Mouse (Mus musculus) lung, embryonic 15.5 days (tissue): ENCODE measurements at regions not wholly inside any gene's neighbourhood (a gene's known extent, or its start where the extent isn't known, plus 50 kb on each side); places are given as distances from the start of the nearest gene placed in this dataset.
A peak's percentile ranks its signal among the peaks of the same experiment; 100 is the strongest.

Experiments used
- ATAC-seq: fragments of 200-750 bp; cut with Nextera tagmentation; 2 replicates; pipeline ENCODE4 v1.8.0; 2017; ENCODE audit warnings: moderate number of reproducible peaks, borderline replicate concordance; ENCODE audit not compliant: low FRiP score, low TSS enrichment; ENCODE audit errors: extremely low read depth
- H3K27ac ChIP-seq: fragments of 300-500 bp; sonication (generic); 2 replicates; pipeline ENCODE4 v1.5.1; 2015; ENCODE audit warnings: moderate library complexity, mild to moderate bottlenecking, inconsistent platforms
- H3K27me3 ChIP-seq: fragments of 300-500 bp; sonication (generic); 2 replicates; pipeline ENCODE4 v1.6.1; 2015; ENCODE audit warnings: inconsistent platforms
- H3K36me3 ChIP-seq: fragments of 300-500 bp; sonication (generic); 2 replicates; pipeline ENCODE4 v1.6.1; 2015; ENCODE audit warnings: inconsistent platforms
- H3K4me1 ChIP-seq: fragments of 300-500 bp; sonication (generic); 2 replicates; pipeline ENCODE4 v1.6.1; 2015; ENCODE audit warnings: inconsistent platforms
- H3K4me2 ChIP-seq: fragments of 300-500 bp; sonication (generic); 2 replicates; pipeline ENCODE4 v1.6.1; 2015; ENCODE audit warnings: inconsistent platforms, mild to moderate bottlenecking, moderate library complexity
- H3K4me3 ChIP-seq: fragments of 300-500 bp; sonication (generic); 2 replicates; pipeline ENCODE4 v1.5.1; 2015; ENCODE audit warnings: mild to moderate bottlenecking, inconsistent platforms
- H3K9ac ChIP-seq: fragments of 300-500 bp; sonication (generic); 2 replicates; pipeline ENCODE4 v1.6.1; 2015; ENCODE audit warnings: inconsistent platforms
- H3K9me3 ChIP-seq: fragments of 300-500 bp; sonication (generic); 2 replicates; pipeline ENCODE4 v1.6.1; 2016; ENCODE audit warnings: inconsistent platforms
- WGBS: fragments of 180-500 bp; shearing (Covaris S2); methylation state at CpG from one replicate; pipeline ENCODE4 v1.1.7; 2015; 5-methylcytosine and 5-hydroxymethylcytosine counted together

- Histone ChIP-seq H3K9me3 (no peaks in the 10 kb centered on the region), H3K4me1 (peaks cover 27% of the 10 kb centered on the region), H3K27ac (0 out of 2 replicates have a peak overlapping the region, but pooled peaks have one; percentile 7), H3K27me3 (no peaks in the 10 kb centered on the region), H3K9ac (no peak overlapping the region), H3K4me3 (no peak overlapping the region), H3K4me2 (no peak overlapping the region), H3K36me3 (no peaks in the 10 kb centered on the region)
- no peak for ATAC-seq
- WGBS: 32% methylated on average over 2 of the region's 2 CpGs
These were observed 90.6 kb upstream of the Ppp1r12a start for GRCm38 (mm10) chr10:108071424-108071823.

- Histone ChIP-seq H3K4me3 (no peak overlapping the region), H3K36me3 (no peaks in the 10 kb centered on the region), H3K9me3 (no peaks in the 10 kb centered on the region), H3K27ac (0 out of 2 replicates have a peak overlapping the region, but pooled peaks have one; percentile 12), H3K27me3 (no peaks in the 10 kb centered on the region), H3K4me1 (peaks cover 22% of the 10 kb centered on the region), H3K4me2 (peak overlapping the region; percentile 49), H3K9ac (no peak overlapping the region)
- 10% methylated on average over 10 of the region's 10 CpGs for WGBS
- peak; percentile 55; the same call in 1 of the 2 replicates for ATAC-seq
These were observed 94.3 kb upstream of the Ppp1r12a start for GRCm38 (mm10) chr10:108067723-108068122.

GRCm38 (mm10) chr10:108066241-108066640 lies 95.8 kb upstream of the Ppp1r12a start:
- Histone ChIP-seq H3K4me1 (peaks cover 12% of the 10 kb centered on the region), H3K36me3 (no peaks in the 10 kb centered on the region), H3K4me3 (no peak overlapping the region), H3K9ac (no peak overlapping the region), H3K9me3 (no peaks in the 10 kb centered on the region), H3K27me3 (no peaks in the 10 kb centered on the region), H3K27ac (no peak overlapping the region), H3K4me2 (no peak overlapping the region)
- no peak for ATAC-seq
- 86% methylated on average over 8 of the region's 8 CpGs for WGBS

- Histone ChIP-seq H3K27me3 (no peaks in the 10 kb centered on the region), H3K36me3 (no peaks in the 10 kb centered on the region), H3K9ac (no peak overlapping the region), H3K4me3 (no peak overlapping the region), H3K9me3 (no peaks in the 10 kb centered on the region), H3K4me1 (no peaks in the 10 kb centered on the region), H3K4me2 (no peak overlapping the region), H3K27ac (no peak overlapping the region)
- 69% methylated on average over 7 of the region's 7 CpGs for WGBS
- no peak for ATAC-seq
These were observed 100.1 kb upstream of the Ppp1r12a start for GRCm38 (mm10) chr10:108061813-108062435.

- Histone ChIP-seq H3K4me3 (no peak overlapping the region), H3K27me3 (no peaks in the 10 kb centered on the region), H3K9me3 (no peaks in the 10 kb centered on the region), H3K4me2 (no peak overlapping the region), H3K9ac (no peak overlapping the region), H3K36me3 (no peaks in the 10 kb centered on the region), H3K4me1 (no peaks in the 10 kb centered on the region), H3K27ac (no peak overlapping the region)
- 62% methylated on average over 3 of the region's 3 CpGs for WGBS
- ATAC-seq: no peak
These were observed 101.4 kb upstream of the Ppp1r12a start for GRCm38 (mm10) chr10:108060554-108060953.

- no peaks in the 10 kb centered on the region for H3K36me3 ChIP-seq
- WGBS: 86% methylated on average over 1 of the region's 1 CpGs
These were observed 110.4 kb upstream of the Ppp1r12a start for GRCm38 (mm10) chr10:108051637-108052036.

GRCm38 (mm10) chr10:108048426-108048825 lies 113.6 kb upstream of the Ppp1r12a start:
- H3K27me3 ChIP-seq: no peaks in the 10 kb centered on the region
- WGBS: 69% methylated on average over 2 of the region's 2 CpGs
- no peaks in the 10 kb centered on the region for H3K9me3 ChIP-seq
- H3K4me3 ChIP-seq: no peak overlapping the region
- H3K36me3 ChIP-seq: no peaks in the 10 kb centered on the region
- no peaks in the 10 kb centered on the region for H3K4me1 ChIP-seq
- no peak overlapping the region for H3K4me2 ChIP-seq
- no peak overlapping the region for H3K9ac ChIP-seq
- no peak for ATAC-seq
- H3K27ac ChIP-seq: no peak overlapping the region

More at GRCm38 (mm10) chr10:108051637-108052036, 110.4 kb upstream of the Ppp1r12a start:
- H3K4me1 ChIP-seq: no peaks in the 10 kb centered on the region
- H3K9ac ChIP-seq: no peak overlapping the region
- no peak overlapping the region for H3K27ac ChIP-seq
- H3K4me3 ChIP-seq: no peak overlapping the region
- no peaks in the 10 kb centered on the region for H3K9me3 ChIP-seq
- H3K4me2 ChIP-seq: no peak overlapping the region
- no peaks in the 10 kb centered on the region for H3K27me3 ChIP-seq
- no peak for ATAC-seq

- no peaks in the 10 kb centered on the region for H3K9me3 ChIP-seq
- no peak for ATAC-seq
- no peak overlapping the region for H3K4me3 ChIP-seq
- H3K36me3 ChIP-seq: no peaks in the 10 kb centered on the region
- no peak overlapping the region for H3K27ac ChIP-seq
- no peak overlapping the region for H3K9ac ChIP-seq
- H3K4me1 ChIP-seq: no peaks in the 10 kb centered on the region
- 23% methylated on average over 2 of the region's 2 CpGs for WGBS
- H3K4me2 ChIP-seq: no peak overlapping the region
- no peaks in the 10 kb centered on the region for H3K27me3 ChIP-seq
These were observed 118.5 kb upstream of the Ppp1r12a start for GRCm38 (mm10) chr10:108043519-108043918.

GRCm38 (mm10) chr10:108040027-108040426 lies 122.0 kb upstream of the Ppp1r12a start:
- H3K27ac ChIP-seq: no peak overlapping the region
- no peaks in the 10 kb centered on the region for H3K4me1 ChIP-seq
- H3K27me3 ChIP-seq: no peaks in the 10 kb centered on the region
- H3K4me2 ChIP-seq: no peak overlapping the region
- ATAC-seq: no peak
- H3K9me3 ChIP-seq: no peaks in the 10 kb centered on the region
- no peak overlapping the region for H3K9ac ChIP-seq
- no peak overlapping the region for H3K4me3 ChIP-seq
- no peaks in the 10 kb centered on the region for H3K36me3 ChIP-seq

- no peaks in the 10 kb centered on the region for H3K4me1 ChIP-seq
- H3K9ac ChIP-seq: no peak overlapping the region
- H3K9me3 ChIP-seq: no peaks in the 10 kb centered on the region
- no peak overlapping the region for H3K4me3 ChIP-seq
- no peak overlapping the region for H3K27ac ChIP-seq
- H3K36me3 ChIP-seq: no peaks in the 10 kb centered on the region
- H3K27me3 ChIP-seq: no peaks in the 10 kb centered on the region
- 51% methylated on average over 3 of the region's 3 CpGs for WGBS
- no peak overlapping the region for H3K4me2 ChIP-seq
- ATAC-seq: no peak
These were observed 124.7 kb upstream of the Otogl start for GRCm38 (mm10) chr10:108036486-108037109.

- no peaks in the 10 kb centered on the region for H3K9me3 ChIP-seq
- no peaks in the 10 kb centered on the region for H3K27me3 ChIP-seq
- H3K36me3 ChIP-seq: no peaks in the 10 kb centered on the region
- no peak overlapping the region for H3K4me2 ChIP-seq
- no peak for ATAC-seq
- H3K27ac ChIP-seq: no peak overlapping the region
- no peak overlapping the region for H3K4me3 ChIP-seq
- WGBS: 89% methylated on average over 3 of the region's 3 CpGs
- H3K9ac ChIP-seq: no peak overlapping the region
- no peaks in the 10 kb centered on the region for H3K4me1 ChIP-seq
These were observed 122.1 kb upstream of the Otogl start for GRCm38 (mm10) chr10:108034068-108034467.

- no peak overlapping the region for H3K4me2 ChIP-seq
- H3K27ac ChIP-seq: no peak overlapping the region
- no peaks in the 10 kb centered on the region for H3K36me3 ChIP-seq
- H3K27me3 ChIP-seq: no peaks in the 10 kb centered on the region
- no peak overlapping the region for H3K4me3 ChIP-seq
- H3K4me1 ChIP-seq: no peaks in the 10 kb centered on the region
- no peaks in the 10 kb centered on the region for H3K9me3 ChIP-seq
- H3K9ac ChIP-seq: no peak overlapping the region
- no peak for ATAC-seq
- 80% methylated on average over 1 of the region's 1 CpGs for WGBS
These were observed 121.4 kb upstream of the Otogl start for GRCm38 (mm10) chr10:108033317-108033795.
